Mouse (Mus musculus): Measurements from ENCODE around the gene Naip2.

GRCm38 (mm10) chr13:100123970-100124369 is 77.9 kb downstream of the Naip2 start:
- TF ChIP-seq CTCF (IDR thresholded peaks at IDR 0.05; ENCODE audit: low read depth) (no peak), EP300 (IDR thresholded peaks at IDR 0.05; ENCODE audit: low read depth) (no peak)

Measured in heart, postnatal 0 days (tissue).